Mouse (Mus musculus) embryonic fibroblast, embryonic 13.5 days (primary cell): Measurements from ENCODE around the gene Nrp2.

Source experiments
- CTCF ChIP-seq: IDR thresholded peaks from 2 replicates; pipeline ENCODE4 v1.5.1; 2011; ENCODE audit warnings: mild to moderate bottlenecking, control low read depth, low read length, moderate library complexity, borderline replicate concordance; ENCODE audit not compliant: insufficient read depth
- POLR2A ChIP-seq: IDR thresholded peaks from 2 replicates; pipeline ENCODE4 v1.6.1; 2011; ENCODE audit warnings: low read depth, mild to moderate bottlenecking, control low read depth, low read length, moderate library complexity

DNA sequence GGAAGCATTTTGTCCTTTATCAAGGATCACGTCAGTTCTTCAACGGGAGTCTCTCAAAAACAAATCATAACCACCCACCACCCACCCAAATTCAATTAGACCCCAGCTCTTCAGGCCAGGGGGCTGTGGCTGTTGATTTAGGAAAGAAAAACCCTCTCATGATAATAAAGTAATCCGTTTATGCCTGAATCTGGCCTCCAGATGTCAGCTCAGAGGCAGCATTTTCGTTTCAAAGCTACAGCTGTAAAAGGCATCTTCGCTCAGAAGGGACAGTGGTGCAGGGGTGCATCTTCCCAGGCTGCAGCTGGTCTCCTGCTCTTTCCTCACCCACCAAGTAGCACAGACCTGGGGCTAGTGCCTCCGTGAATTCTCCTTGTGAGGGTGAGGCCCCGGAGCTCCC, 62.1 kb downstream of the Nrp2 start:
- TF ChIP-seq CTCF (no peak), POLR2A (no peak)
